Mouse (Mus musculus) T-cell, adult 2 months (primary cell): ENCODE data around the gene Cdadc1.

Experiments
- DNase-seq: peaks from one replicate; pipeline ENCODE4 v3.0.0; 2022; ENCODE audit warnings: low spot score

Gene Cdadc1

DNA sequence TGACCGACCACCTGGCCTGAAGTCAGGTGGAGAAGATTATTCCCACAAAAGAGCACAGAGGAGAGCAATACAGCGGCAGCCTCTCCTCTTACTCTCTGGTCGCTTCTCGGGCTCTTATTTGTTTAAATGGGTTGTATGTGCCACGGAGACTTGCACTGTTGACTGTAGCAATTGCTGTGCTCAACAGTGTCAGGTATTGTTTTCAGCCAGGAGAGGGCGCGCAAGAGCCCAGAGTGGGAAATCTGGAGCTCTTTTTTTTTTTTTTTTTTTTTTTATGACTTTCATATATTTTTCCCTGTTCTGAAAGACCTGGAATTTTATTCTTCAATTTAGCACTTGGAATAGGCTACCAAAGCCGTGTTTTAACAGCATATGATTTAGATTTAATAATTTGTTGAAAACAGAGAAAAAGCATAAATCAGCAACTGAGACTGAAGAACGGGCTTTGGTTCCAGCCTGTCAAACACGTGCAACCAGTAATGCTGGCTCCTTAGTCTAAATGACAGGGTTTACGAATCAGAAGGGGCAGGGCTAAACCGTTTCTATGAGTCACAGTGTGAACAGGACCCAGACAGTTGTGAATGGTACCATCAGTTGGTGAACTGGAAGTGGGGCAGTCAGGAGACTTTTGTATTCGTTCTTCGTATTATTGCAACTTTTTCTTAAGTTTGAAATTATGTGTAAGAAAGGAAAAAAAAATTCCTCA, 15.3 kb upstream of the Cdadc1 start:
- DNase-seq, result peak; percentile 18

DNA sequence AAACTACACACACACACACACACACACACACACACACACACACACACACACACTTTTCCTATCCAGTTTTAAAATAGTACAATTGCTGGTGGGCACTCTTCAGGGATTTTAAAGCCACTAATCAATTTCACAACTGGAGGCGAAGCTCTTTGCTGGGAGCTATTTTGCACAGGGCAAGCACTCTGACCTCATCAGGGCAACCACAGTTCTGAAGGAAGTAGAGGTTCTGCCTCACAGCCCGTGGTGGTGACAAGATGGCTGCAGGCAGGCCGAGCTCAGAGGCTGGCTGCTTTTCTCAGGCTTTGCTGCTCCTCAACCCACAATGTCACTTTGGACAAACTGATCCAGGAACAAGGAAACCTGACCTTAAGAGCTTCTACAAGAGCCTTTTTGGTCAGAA, 9.3 kb upstream of the Cdadc1 start:
- DNase-seq, result no peak

DNA sequence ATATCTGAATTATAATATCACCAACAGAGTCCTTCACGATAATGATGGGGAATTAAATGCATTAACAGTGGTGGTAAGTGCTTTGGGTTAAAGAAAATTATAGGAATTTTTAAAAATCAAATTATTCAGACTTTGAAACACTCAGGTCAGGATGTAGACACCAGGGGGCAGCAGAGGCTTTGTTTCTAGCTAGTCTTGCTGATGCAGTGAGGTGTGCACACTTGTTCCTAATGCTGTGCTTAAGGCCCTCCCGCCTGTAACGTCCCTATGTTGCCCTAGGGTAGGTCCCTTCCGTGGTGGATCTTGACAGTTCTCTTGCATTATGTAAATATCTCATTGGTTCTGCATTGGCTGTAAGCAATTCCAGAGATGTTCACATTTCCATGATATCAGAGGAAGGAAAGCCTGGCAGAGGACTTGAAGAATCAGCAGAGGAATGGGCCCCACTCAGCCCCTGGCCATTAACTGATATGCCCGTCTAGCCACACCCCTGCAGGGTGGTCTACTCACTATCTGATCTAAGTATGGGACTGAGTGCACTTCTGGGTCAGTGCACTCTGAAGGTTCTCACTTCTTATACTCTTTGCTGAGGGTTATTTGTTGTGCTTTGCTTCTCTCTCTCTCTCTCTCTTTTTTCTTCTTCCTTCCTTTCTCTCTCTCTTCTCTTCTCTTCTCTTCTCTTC, 8.1 kb upstream of the Cdadc1 start:
- peak; percentile 56 for DNase-seq

DNA sequence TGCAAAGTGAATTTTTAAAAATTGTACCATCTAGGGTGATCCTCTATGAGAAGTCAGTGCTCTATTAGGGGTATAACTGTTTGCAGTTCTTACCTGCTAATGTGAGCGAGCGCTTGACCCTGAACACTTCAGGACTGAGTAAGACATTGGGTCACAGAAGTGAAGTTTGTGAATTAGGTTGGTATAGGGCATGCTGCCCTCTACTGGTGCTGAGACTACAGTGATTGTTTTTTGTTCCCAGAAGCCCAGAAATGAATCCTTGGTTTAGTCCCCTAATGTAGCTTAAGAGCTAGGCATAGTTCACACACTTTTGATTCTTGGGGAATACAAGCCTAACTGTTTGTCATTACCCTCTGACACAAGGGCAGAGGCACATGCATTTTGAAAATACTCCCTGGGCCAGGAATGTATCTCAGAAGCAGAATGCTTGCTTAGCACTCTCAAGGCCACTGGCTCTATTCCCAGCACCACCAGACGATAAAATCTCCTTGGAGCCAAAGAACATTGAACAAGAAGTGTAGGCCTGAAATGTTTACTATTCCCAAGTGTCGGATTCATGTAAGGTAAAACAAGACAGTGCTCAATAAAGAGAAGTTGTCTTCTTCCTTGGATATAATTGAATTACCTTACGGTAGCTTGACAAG, 6.4 kb upstream of the Cdadc1 start:
- DNase-seq, result no peak

DNA sequence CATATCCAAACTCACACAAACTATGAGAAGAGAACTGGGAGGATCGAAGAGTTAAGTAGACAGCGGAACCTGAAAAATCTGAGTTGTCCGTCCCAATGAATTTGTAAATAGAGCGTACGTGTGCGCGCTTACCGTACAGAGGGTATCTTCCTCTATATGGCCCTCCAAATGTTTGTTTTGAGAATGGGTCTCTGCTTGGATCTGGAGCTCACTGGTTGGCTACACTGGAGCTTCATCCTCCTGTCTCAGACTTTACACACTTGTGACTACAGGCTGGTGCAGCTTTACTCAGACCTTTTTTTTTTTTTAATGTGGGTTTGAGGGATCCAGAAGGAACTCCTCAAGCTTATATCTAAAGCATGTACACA, 485 bp upstream of the Cdadc1 start:
- no peak for DNase-seq

DNA sequence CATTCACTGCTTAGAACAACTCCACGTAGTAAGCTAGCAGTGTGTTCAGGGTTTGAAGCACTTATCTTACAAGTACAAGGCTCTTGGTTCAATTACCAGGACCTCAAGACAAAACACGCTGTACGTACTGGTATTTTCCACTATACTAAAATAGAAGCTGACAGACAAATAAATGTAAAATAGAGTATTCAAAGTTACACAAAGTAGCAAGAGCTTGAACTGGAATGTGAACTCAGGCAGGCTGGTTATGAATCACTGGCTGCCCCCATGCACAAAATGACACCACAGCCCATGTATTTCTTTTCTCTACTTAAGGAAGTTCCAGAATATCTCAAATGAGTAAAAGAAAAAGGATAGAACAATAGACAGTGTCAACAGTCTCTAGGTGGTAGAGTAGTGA, 2.8 kb downstream of the Cdadc1 start:
- no peak for DNase-seq

DNA sequence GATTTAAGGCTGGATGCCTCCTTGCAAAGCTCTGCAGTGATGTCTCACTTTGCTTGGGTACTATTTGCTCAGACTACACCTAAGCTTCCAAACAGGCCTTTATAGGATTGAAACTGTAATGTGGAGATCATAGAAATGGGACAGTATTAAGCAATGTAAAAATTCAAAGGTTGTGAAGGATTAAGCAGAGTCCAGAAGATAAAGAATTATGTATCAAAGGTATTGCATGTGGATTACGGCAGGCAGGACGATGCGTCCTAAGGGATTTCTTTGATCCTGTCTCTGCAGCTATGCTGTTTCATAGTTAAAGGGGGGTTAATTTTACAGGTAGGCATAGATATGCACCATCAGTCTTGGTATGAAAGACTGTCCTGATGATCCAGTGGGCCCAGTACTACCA, 5.2 kb downstream of the Cdadc1 start:
- DNase-seq, result no peak

DNA sequence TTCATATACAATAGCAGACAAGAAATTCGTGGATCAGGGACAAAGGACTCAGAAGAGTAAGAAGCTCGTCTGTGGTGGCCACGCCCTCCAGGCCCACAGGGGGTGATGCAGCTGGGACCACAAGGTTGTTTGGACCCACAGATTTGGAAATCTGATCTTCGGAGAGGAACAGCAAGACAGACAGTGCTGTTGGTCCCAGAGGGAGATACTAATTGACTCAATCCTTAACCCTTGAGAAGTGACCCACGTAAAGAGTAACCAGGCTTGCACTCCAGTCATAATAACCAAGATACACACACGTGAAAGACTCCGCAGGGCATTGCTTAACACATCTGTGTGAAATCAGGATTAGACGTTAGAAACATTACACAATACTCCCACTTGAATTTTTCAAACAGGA, 5.9 kb downstream of the Cdadc1 start:
- no peak for DNase-seq

DNA sequence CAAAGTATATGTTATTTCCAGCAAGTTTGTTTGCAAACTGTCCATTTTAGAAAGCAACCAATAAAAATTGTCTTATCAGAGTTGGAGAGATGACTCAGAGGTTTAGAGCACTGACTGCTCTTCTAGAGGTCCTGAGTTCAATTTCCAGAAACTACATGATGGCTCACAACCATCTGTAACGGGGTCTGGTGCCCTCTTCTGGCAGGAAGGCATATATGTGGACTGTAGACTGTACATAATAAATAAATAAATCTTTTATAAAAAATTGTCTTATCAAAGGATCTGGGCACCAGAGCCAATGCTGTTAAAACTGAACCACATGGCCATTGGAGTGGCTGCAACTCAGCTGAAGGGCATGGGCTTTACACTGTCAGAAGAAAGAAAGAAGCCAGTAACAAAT, 7.1 kb downstream of the Cdadc1 start:
- peak; percentile 43 for DNase-seq

DNA sequence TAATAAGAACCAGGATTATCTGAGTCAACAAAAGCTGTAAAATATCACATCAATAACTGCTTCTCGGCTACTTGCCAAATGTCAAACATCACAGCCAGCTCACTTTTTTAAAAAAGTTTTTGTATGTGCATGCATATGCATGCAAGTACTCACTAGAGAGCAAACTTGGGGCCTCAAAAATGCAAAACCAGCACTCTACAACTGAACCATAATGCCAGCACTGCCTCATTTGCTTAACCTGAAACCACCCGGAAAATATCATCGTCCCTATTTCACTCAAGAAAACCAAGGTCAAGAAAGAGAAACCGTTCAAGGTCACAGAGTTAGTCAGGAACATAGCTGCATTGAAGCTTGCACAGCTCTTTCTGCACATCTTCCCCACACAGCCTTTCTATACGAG, 21.4 kb downstream of the Cdadc1 start:
- no peak for DNase-seq

DNA sequence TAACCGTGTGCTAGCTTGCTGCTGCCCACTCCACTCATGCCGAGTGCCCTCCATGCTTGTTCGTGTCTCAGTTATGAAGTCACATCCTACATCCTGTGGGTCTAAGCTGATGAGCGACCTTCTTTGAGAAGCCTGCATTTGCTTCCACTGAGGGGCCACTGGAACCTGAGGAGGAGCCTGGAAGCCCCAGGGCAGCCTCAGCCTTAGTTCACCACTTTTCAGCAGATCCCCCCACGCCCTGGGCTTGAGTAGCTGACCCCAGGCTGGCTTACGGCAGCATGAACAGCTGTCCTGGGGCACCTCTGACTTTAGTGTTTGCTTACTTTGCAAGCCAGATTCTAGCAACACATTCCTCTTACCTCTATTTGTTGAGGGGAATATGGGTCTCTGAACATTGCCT, 31.0 kb downstream of the Cdadc1 start:
- no peak for DNase-seq

DNA sequence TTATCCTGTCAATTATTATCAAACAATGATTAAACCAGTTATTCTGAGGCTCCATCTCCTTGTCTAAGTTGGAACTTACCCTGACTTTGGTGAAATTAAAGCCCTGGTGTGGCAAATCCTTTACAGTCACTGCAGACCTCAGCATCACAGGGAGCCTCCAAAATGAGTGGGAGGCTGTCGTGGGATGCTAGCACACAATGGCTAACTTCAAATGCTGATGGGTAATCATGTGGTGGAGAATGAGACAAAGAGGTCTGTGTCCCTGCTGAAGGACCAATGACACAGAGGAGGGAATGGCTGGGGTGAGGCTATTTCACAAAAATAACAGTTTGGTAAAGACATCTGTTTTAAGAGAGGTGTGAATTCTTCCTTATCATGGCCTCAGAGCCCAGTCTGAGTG, 39.9 kb downstream of the Cdadc1 start:
- no peak for DNase-seq

DNA sequence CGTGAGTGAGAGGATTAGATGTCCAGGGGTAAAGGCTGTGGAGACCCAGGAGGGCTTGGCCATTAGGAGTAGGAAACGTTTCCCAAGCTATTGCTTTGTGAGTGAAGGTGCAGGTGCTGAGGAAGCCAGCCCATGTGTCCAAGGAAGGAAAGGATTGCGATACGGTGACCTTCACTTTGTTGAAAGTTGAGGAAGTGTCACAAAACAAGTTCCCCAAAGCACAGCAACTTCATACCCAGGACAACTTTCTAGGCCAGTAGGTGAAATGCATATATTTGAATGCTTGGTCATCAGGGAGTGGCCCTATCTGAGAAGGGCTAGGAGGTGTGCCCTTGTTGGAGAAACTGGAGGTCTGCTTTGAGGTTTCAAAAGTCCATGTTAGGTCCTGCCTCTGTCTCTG, 40.7 kb downstream of the Cdadc1 start:
- no peak for DNase-seq

DNA sequence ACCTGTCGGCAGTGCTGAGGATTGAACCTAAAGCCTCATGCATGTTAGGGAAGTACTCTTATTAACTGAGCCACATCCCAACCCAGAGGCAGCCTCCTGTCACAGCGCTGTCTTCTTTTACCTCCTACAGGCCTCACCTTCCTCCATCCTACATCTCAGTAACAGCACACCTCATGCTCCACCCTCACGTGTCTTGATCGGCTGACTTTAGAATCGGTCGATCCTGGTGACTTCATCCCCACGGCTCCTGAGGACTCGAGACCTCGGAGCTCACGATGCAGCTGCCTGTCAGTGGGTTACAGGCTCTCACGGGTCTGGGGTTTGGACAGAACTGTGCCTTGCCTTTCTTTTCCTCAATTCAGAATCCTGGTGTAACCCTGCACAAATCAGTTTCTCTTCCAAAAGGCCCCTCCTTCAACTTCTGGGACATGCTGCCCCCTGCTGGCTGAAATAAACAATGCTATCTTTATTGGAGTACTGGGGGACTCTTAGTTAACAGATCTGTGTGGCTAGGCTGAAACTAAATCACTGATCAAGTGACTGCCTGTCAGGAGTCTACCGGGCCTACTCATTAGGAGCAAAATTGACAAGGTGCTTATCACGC, 41.7 kb downstream of the Cdadc1 start:
- peak; percentile 61 for DNase-seq

DNA sequence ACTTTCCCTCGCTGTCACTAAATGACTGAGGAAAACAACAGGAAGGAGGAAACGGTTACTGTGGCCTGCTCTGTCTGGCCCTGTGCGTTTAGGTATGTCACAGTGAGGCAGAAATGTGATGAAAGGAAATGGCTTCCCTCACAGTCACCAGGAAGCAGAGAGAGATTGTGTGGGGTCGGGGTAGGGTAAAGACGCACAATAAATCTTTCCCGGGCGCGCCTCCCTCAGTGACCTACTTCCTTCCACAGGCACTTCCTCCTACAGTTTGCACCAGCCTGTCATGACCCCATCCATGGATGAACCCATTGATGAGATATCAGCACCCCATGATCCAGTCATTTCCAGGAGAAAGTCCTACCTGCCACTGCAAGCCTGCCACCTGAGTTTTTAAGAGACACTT, 42.7 kb downstream of the Cdadc1 start:
- peak; percentile 14 for DNase-seq

DNA sequence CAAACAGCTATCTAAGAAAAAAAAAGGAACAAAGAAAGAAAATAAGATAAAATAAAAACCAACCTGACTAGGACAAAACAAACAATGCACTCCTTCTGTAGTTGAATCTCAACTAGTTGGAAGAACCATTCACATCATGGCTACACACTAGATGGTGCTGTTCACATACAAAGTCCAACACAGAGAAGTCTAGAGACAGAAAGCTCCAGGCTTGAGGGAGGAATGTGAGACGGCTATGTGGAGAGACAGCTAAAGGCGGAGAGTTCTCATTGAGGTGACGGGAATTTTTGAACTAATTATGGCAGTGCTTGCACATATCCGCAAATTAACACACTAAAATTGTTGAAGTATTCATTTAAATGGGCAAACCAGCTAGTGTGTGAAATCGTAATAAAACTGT, 43.7 kb downstream of the Cdadc1 start:
- no peak for DNase-seq

DNA sequence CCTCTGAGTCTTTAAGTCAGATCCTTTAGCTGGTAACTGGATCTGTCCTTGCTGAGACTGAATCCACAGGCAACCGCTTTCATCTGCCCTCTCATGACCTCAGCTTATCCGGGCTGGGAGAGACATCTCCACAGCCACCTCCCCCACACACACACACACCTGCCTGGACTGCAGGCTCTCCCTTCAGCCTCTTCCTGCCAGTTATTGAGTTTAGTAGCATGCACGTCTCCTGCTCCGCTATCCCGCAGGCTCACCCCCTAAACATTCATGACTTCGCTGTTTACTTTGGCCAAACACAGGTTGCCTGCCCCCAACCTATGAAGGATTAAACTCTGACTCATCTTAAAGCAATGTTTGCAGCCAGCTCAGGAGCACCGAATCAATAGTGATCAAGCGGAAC, 45.8 kb downstream of the Cdadc1 start:
- no peak for DNase-seq

DNA sequence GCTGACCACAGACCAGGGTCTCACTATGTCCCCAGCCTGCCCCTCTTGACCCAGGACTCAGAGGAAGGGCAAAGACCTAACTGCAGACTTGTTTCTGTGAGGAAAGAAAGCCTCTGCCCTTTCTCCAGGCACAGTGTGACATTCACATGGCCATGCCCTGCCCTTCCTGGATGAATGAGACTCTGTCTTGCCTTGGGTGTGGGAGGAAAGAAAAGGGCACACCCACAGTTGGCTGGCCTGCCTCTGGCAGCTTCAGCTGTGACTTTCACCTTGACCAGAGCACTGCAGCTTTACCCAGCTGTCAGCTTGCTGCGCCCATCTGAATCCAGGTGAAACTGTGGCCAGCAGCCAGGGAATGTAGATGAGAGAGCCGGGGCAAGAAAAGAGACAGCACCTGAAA, 46.9 kb downstream of the Cdadc1 start:
- no peak for DNase-seq

DNA sequence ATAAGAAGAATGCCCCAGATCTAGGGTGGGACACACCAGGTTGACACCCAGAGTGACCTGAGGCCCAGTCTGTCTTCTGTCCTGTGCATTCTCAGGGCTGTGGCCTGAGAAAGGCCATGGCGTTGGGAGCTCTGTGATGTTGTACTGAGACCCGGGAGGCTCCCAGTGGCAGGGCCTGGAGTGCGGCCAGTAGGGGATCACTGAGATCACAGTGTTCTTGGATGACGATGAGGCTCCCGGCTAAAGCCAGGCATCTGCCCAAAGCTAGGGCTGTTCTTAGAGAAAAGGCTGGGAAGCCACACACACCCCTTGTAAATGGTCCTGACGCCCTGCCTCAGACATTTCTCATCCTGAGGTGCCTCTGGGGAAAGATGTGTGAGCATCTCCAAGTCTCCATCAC, 48.7 kb downstream of the Cdadc1 start:
- DNase-seq, result no peak

DNA sequence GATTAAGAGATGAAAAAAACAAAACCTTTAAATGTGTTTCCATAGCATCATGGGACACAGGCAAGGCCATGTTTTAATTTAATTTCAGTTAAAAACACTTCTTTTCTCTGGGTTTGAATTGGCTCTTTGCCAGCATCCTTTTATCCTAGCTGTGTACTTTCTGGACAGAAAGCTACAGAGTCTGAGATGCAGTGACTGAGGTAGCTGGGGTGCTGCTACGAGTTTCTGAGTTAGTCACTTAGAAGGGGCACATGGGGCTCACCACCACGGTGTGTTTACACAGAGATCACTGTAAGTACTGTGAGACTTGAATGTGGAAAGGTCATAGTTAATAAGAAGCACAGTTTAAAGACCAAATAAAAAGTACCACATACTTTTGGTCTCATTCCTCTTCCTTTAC, 49.2 kb downstream of the Cdadc1 start:
- no peak for DNase-seq

DNA sequence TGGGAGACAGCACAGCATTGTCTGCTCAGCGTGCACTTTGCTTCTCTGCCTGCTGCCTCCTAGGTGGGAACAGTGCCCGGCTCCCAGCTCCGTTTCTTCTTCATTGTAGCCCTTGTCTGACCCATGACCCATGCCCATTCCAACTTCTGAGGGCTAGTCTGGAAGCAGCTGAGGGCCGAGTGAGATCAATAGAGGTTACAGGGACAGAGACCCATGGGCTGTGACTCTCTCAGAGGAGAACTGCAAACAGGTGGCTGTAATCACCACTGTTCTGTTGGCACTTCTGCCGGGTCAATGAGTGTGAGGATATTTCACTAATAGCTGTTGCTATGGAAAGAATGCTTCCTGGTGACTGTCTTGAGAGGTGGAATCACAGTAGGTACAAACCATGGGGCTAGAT, 50.2 kb downstream of the Cdadc1 start:
- DNase-seq, result no peak

DNA sequence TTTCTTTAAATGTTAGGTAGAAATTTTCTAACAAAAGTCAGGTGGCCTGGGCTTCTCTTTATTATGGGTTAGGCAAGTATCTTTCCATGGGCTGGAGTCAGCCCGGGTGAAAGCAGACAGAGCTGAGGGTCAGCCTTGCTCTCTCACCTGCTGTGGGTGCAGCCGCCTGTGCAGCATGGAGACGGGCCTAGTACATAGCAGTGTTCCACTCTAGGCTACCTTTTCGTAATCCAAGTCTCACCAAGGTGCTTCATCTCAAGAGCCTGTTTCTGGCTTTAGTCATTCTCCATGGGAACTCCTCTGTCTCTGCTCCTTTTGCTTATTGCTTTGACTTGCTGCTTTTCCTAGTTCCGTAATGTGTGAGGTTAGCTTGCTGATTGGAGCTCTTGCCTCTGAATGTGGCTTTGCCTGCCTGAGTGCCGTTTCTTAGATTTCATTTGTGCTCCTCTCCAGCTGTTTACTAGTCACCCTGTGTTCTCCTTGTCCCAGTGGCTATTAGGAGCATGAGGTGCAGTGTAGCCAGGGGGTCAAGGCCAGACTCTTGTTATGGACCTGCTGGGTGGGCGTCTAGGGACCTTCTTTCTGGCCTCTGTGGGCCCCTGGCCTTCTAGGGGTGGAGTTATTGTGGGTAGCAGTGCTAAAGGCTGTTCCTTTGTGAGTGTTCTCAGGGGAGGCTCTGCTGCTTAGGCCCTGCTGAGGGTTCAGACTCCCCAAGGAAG, 51.4 kb downstream of the Cdadc1 start:
- no peak for DNase-seq

DNA sequence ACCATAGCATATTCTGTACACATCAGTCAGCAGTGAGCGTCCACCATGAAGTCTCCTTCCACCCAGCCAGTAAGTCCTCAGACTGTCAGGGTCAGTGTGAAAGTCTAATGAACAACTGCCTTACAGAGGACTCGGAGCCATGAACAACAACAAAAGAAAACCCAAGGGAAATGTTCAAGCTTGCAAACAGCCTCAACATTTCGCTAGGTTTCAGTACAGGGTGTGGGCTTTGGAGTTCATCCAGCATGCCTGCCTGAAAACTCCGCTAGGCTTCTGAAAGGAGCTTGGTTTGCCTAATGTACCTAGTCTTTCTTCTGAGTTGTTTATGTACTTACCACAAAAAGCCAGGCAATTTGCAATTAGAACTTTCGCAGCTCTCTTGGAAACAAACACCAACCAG, 53.8 kb downstream of the Cdadc1 start:
- DNase-seq, result no peak
